Mouse (Mus musculus) G1E (cell line): ENCODE data around the gene Zc2hc1c.

Experiments used
- CTCF ChIP-seq: IDR thresholded peaks from 2 replicates; pipeline ENCODE4 v1.5.1; 2012; ENCODE audit warnings: low read depth, low read length, inconsistent platforms, mixed read lengths
- GATA1 ChIP-seq: IDR thresholded peaks from 2 replicates; pipeline ENCODE4 v1.6.1; 2012; ENCODE audit warnings: borderline replicate concordance, low read length, inconsistent platforms, mixed read lengths
- POLR2AphosphoS5 ChIP-seq: IDR thresholded peaks from 2 replicates; pipeline ENCODE4 v1.6.1; 2012; ENCODE audit warnings: low read depth, low read length, inconsistent platforms; ENCODE audit not compliant: insufficient replicate concordance
- TAL1 ChIP-seq: conservative IDR thresholded peaks from 2 replicates; pipeline ENCODE4 v1.6.1; 2012; ENCODE audit warnings: low read depth, low read length, inconsistent platforms, mixed read lengths

- TF ChIP-seq GATA1 = no peak
- TF ChIP-seq CTCF = no peak
- no peak for TF ChIP-seq POLR2AphosphoS5
- TF ChIP-seq TAL1 = no peak
These were observed 444 bp upstream of the Zc2hc1c start, which contains the start of gene Acyp1 for GRCm38 (mm10) chr12:85287809-85288485.
